Mouse (Mus musculus): ENCODE results near the gene Fat4. TPM values are rescaled to one million over a fixed set of nuclear protein-coding genes. Genes with fewer than 3 reads are reported as not detected.
A peak's percentile ranks its signal among the peaks of the same experiment; 100 is the strongest.

Fat4 gene
- polyA plus RNA-seq, 1 experiment from 2014 or later = 0.01 TPM

DNA sequence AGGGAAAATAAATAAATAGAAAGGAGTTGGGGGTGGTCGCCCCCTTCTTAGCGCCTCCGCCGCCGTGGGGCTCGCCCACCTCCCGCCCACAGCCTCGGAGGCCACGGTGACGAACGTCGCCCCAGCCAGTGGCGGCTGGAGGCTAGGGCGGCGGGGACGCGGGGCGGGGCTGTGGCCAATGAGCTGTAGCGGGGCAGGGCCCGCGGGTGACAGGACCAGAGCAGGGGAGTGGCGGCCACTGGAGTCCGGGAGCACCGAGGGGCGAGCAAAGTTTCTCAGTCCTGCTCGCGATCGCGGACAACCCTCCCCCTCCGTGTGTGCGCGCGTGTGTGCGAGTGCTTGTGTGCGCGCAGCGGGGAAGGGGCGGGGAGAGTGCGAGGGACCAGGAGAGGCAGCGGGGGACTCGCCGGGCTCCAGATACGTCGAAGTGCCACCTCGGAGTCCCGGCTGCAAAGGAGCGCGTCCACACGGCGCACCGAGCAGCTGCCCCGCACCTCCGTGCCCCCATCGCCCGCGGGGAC lies 1.2 kb upstream of the Fat4 start:
- WGBS (ENCODE audit: missing documents) = 1% methylated on average over 56 of the region's 56 CpGs
- Histone ChIP-seq H3K27ac (no peak overlapping the region), H3K36me3 (ENCODE audit: inconsistent target) (no peaks in the 10 kb centered on the region), H3K79me2 (ENCODE audit: inconsistent target) (no peaks in the 10 kb centered on the region), H3K4me3 (ENCODE audit: inconsistent target) (peak overlapping the region; percentile 39)

DNA sequence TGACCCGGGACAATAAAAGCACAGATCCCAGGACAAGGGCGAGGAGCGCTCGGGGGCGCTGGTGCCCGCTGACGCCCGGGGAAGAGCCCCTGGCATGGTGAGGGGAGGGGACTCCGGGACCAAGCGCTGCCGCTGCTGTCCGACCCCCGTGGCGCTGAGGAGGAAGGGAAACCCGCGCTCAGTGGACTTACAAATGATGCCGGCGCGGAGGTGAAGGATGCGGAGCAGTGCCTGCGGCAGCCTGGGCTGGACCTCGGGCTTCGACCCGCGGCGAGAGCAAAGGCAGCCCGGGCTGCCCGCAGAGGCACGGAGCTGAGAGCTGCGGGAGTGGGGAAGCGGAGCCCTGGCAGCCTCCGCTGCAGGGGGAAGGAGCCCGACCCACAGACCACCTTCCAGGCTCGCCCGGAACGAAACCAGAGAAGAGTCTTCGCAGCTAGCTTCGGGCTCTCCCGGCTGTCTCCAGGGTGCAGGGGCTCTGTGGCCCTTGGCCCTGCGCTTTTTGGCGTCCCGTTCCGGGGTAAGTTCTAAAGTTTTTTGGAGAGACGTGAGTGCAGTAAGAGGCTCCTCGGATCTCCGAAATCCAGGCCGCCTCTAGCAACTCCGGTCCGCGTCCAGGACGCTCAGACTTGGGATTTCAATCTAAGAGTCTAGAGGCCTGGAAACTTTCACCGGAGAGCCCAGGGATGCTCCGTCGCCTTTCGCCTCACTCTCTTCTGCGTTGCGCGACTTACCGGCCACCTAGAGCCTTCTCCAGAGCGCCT lies 499 bp upstream of the Fat4 start:
- 2% methylated on average over 60 of the region's 60 CpGs for WGBS (ENCODE audit: missing documents)
- no peak overlapping the region for H3K27ac ChIP-seq
- H3K4me3 ChIP-seq (ENCODE audit: inconsistent target) = no peak overlapping the region

GRCm38 (mm10) chr3:38887381-38887991 lies 746 bp downstream of the Fat4 start:
- WGBS (ENCODE audit: missing documents) = 2% methylated on average over 47 of the region's 47 CpGs
- no peaks in the 10 kb centered on the region for H3K79me2 ChIP-seq (ENCODE audit: inconsistent target)
- H3K27ac ChIP-seq = no peak overlapping the region
- no peaks in the 10 kb centered on the region for H3K36me3 ChIP-seq (ENCODE audit: inconsistent target)
- H3K4me3 ChIP-seq (ENCODE audit: inconsistent target) = no peak overlapping the region

More for the DNA sequence above, 499 bp upstream of the Fat4 start:
- no peaks in the 10 kb centered on the region for H3K36me3 ChIP-seq (ENCODE audit: inconsistent target)
- no peaks in the 10 kb centered on the region for H3K79me2 ChIP-seq (ENCODE audit: inconsistent target)

DNA sequence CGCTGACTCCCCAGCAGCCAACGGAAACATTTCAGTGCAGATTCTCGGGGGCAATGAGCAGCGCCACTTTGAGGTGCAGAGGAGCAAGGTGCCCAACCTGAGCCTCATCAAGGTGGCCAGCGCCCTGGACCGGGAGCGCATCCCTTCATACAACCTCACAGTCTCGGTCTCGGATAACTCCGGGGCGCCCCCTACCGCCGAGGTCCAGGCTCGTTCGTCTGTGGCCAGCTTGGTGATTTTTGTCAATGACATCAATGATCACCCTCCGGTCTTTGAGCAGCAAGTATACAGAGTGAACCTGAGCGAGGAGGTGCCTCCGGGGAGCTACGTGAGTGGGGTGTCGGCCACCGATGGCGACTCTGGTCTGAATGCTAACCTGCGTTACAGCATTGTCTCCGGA lies 1.4 kb downstream of the Fat4 start:
- H3K4me3 ChIP-seq (ENCODE audit: inconsistent target) = no peak overlapping the region
- WGBS (ENCODE audit: missing documents) = 11% methylated on average over 24 of the region's 24 CpGs
- no peaks in the 10 kb centered on the region for H3K36me3 ChIP-seq (ENCODE audit: inconsistent target)
- H3K79me2 ChIP-seq (ENCODE audit: inconsistent target) = no peaks in the 10 kb centered on the region
- H3K27ac ChIP-seq = no peak overlapping the region

- H3K36me3 ChIP-seq (ENCODE audit: inconsistent target) = no peaks in the 10 kb centered on the region
- WGBS (ENCODE audit: missing documents) = 36% methylated on average over 6 of the region's 6 CpGs
- no peaks in the 10 kb centered on the region for H3K79me2 ChIP-seq (ENCODE audit: inconsistent target)
- no peak overlapping the region for H3K27ac ChIP-seq
- no peak overlapping the region for H3K4me3 ChIP-seq (ENCODE audit: inconsistent target)
Observed at GRCm38 (mm10) chr3:38892791-38893224, 6.1 kb downstream of the Fat4 start.

- H3K36me3 ChIP-seq (ENCODE audit: inconsistent target) = no peaks in the 10 kb centered on the region
- no peaks in the 10 kb centered on the region for H3K79me2 ChIP-seq (ENCODE audit: inconsistent target)
- H3K4me3 ChIP-seq (ENCODE audit: inconsistent target) = no peak overlapping the region
- no peak overlapping the region for H3K27ac ChIP-seq
- 77% methylated on average over 1 of the region's 1 CpGs for WGBS (ENCODE audit: missing documents)
Observed at GRCm38 (mm10) chr3:38900839-38901238, 14.1 kb downstream of the Fat4 start.

GRCm38 (mm10) chr3:38906832-38907231 lies 20.1 kb downstream of the Fat4 start:
- WGBS (ENCODE audit: missing documents) = 82% methylated on average over 3 of the region's 3 CpGs
- Histone ChIP-seq H3K4me3 (ENCODE audit: inconsistent target) (no peak overlapping the region), H3K36me3 (ENCODE audit: inconsistent target) (no peaks in the 10 kb centered on the region)

GRCm38 (mm10) chr3:38907676-38908425 lies 21.1 kb downstream of the Fat4 start:
- WGBS (ENCODE audit: missing documents) = 60% methylated on average over 14 of the region's 14 CpGs
- Histone ChIP-seq H3K4me3 (ENCODE audit: inconsistent target) (no peak overlapping the region), H3K27ac (no peak overlapping the region), H3K36me3 (ENCODE audit: inconsistent target) (no peaks in the 10 kb centered on the region), H3K79me2 (ENCODE audit: inconsistent target) (no peaks in the 10 kb centered on the region)

More at GRCm38 (mm10) chr3:38906832-38907231, 20.1 kb downstream of the Fat4 start:
- H3K27ac ChIP-seq = no peak overlapping the region
- H3K79me2 ChIP-seq (ENCODE audit: inconsistent target) = no peaks in the 10 kb centered on the region

GRCm38 (mm10) chr3:38908426-38909111 lies 21.8 kb downstream of the Fat4 start:
- Histone ChIP-seq H3K79me2 (ENCODE audit: inconsistent target) (no peaks in the 10 kb centered on the region), H3K27ac (no peak overlapping the region), H3K4me3 (ENCODE audit: inconsistent target) (no peak overlapping the region), H3K36me3 (ENCODE audit: inconsistent target) (no peaks in the 10 kb centered on the region)
- WGBS (ENCODE audit: missing documents) = 91% methylated on average over 13 of the region's 13 CpGs

- Histone ChIP-seq H3K36me3 (ENCODE audit: inconsistent target) (no peaks in the 10 kb centered on the region), H3K79me2 (ENCODE audit: inconsistent target) (no peaks in the 10 kb centered on the region), H3K4me3 (ENCODE audit: inconsistent target) (no peak overlapping the region), H3K27ac (no peak overlapping the region)
- WGBS (ENCODE audit: missing documents) = 89% methylated on average over 5 of the region's 5 CpGs
Observed at GRCm38 (mm10) chr3:38912768-38913487, 26.2 kb downstream of the Fat4 start.

DNA sequence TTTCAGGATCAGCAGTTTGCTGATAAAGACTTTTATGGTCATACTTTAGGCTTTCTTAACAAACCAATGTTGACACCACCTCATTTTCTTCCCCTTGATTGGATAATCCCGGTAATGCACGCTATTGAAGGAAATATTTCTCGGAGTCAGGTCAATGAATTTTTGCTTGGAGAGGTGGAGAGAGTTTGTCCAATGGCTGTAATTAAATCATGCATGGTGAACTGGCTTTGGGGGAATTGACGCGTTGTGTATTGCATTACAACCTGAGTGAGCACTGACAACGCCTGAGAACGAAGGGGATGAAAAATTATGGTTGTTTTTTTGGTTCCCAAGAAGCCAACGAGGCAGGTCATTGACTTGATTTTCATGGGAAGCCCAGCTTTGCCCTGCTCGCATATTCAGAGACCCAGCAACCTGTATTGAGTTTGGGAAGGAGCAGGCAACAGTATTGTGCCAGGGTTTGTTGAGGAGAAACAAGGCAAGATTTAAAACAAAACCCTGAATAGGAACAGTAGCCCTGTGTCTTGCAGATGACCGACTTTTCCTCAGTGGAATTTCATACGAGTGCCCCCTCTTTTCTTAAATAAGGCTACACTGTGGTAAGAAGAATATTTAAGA lies 26.9 kb downstream of the Fat4 start:
- no peaks in the 10 kb centered on the region for H3K36me3 ChIP-seq (ENCODE audit: inconsistent target)
- H3K4me3 ChIP-seq (ENCODE audit: inconsistent target) = no peak overlapping the region
- no peak overlapping the region for H3K27ac ChIP-seq
- WGBS (ENCODE audit: missing documents) = 80% methylated on average over 11 of the region's 11 CpGs
- H3K79me2 ChIP-seq (ENCODE audit: inconsistent target) = no peaks in the 10 kb centered on the region

GRCm38 (mm10) chr3:38918926-38919325 lies 32.2 kb downstream of the Fat4 start:
- WGBS (ENCODE audit: missing documents) = 71% methylated on average over 2 of the region's 2 CpGs
- Histone ChIP-seq H3K27ac (no peak overlapping the region), H3K4me3 (ENCODE audit: inconsistent target) (no peak overlapping the region), H3K36me3 (ENCODE audit: inconsistent target) (no peaks in the 10 kb centered on the region), H3K79me2 (ENCODE audit: inconsistent target) (no peaks in the 10 kb centered on the region)

DNA sequence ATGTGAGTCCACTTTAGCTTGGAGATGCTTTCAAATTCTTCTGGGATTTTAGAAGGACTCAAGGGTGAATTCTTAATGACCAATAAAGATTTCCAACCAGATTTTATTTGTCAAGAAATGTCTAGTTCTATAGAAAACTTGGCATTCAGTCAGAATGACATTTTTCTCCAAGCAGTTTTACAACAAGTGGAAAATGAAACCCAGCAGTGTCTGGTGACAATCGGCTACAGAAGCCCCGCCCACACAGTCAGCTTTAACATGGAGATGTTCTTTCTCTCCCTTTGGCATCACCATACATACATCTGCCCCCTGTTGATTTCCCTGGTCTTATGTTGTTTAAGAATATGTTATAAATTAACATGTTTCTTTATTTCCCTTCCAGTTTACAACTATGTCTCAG lies 34.3 kb downstream of the Fat4 start:
- no peaks in the 10 kb centered on the region for H3K79me2 ChIP-seq (ENCODE audit: inconsistent target)
- H3K27ac ChIP-seq = no peak overlapping the region
- H3K4me3 ChIP-seq (ENCODE audit: inconsistent target) = no peak overlapping the region
- WGBS (ENCODE audit: missing documents) = 76% methylated on average over 2 of the region's 2 CpGs
- no peaks in the 10 kb centered on the region for H3K36me3 ChIP-seq (ENCODE audit: inconsistent target)

All from macrophage (primary cell).